Mouse (Mus musculus) layer of hippocampus, adult 18-20 months (tissue): ENCODE data around the gene Krtap5-1. TPM values are rescaled to one million over a fixed set of nuclear protein-coding genes. Genes with fewer than 3 reads are reported as not detected.
A peak's percentile ranks its signal among the peaks of the same experiment; 100 is the strongest.
"Not testable (repeated sequence)": the region's sequence is repeated elsewhere in the genome, so short reads cannot be mapped to it uniquely, and the experiment has no call there.

Experiments used
- DNase-seq, 2 experiments: peaks; one replicate each; pipeline ENCODE4 v3.0.0; 2022; ENCODE audit warnings: low spot score in 2 of 2
- total RNA-seq, 2 experiments: library from RNA; stranded (reverse); gene quantifications; 2 replicates each; pipeline ENCODE4 v1.2.3; 2021

Gene Krtap5-1
- total RNA-seq, 2 experiments from 2014 or later = not detected

DNA sequence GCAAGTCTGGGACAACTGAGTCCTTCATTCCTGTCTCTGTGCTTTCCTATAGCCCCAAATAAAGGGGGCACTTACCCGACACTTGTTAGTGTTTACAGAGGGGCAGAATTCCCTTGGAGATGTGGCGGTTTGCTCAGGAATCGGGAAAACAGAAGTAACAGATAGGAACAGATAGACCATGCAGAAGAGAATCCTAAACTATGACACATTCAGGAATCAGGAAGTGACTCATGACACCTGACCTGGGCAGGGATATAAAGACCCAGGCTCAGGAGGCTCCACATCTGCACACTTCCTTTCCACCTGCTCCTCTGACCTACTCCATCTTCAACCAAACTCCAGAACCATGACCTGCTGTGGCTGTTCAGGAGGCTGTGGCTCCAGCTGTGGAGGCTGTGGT is 6.3 kb upstream of the Krtap5-1 start, which contains the start of gene Krtap5-4:
Gene Krtap5-4, plus strand, starts transcription at position 301 of the 400 bp plus-strand sequence.
- DNase-seq = no peak

DNA sequence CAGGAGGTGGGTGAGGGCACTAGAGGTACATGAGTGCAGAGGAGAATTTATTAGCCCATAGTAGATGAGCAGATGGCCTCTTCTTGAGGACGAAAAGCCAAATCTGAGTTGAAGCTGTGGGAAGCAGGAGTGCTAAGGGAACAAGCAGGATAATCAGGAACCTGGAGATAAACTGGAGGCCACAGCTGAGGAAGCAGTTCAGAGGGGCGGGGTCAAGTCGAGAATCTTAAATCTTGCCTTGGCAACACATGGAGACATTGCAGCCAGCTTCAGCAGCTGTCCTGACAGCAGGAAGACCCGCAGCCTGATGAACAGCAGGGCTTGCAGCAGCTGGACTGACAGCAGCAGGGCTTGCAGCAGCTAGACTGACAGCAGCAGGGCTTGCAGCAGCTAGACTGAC is 810 bp downstream of the Krtap5-1 start:
- DNase-seq = not testable (repeated sequence)

- DNase-seq = no peak
These were observed 1.5 kb downstream of the Krtap5-1 start for GRCm38 (mm10) chr7:142295418-142295817.

DNA sequence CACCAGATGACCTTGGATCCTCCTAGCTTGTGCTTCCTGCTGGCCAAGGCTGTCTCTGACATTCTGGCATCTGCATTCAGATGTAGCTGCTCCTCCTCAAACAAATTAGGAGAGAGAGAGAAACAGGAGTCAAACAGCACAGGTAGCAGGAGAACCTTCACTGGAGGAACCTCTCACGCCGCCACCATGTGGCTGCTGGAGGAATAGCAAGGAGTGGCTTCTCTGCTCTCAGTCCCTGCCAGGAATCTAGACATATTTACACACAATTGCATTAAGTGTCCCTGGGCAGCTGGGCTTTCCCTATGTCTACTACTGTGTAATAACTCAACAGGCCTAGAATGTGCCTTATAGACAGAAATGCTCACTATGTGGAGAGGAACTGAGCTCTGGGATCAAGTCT is 3.1 kb downstream of the Krtap5-1 start:
- DNase-seq = peak in 1 of 2 experiments; percentile 17

- not testable (repeated sequence) for DNase-seq
These were observed 10.9 kb downstream of the Krtap5-1 start for GRCm38 (mm10) chr7:142285910-142286612.

- DNase-seq = peak in 1 of 2 experiments; percentile 27
These were observed 11.6 kb downstream of the Krtap5-1 start for GRCm38 (mm10) chr7:142285130-142285835.

GRCm38 (mm10) chr7:142284615-142285080 is 12.3 kb downstream of the Krtap5-1 start:
- peak; percentile 82 to 95 for DNase-seq

GRCm38 (mm10) chr7:142284023-142284591 is 12.8 kb downstream of the Krtap5-1 start:
- DNase-seq = peak in 1 of 2 experiments; percentile 18

DNA sequence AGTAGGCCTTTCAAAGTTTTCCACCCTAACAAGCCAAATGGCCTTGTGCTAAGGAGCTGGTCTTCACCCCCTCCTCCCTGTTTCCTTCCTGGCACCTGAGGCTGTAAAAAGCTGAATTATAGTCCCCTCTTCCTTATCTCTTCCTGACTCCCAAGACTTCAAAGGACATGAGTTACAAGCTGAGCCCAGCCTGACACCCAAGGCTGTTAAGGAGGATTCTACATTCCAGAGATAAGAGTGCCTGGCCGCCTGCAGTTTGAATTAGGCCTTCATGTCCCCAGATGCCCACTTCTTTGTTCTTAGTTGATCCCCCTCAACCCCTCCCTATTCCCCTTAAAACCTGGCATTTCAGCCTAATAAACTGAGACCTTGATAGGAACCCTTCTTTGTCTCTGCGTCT is 14.1 kb downstream of the Krtap5-1 start:
- not testable (repeated sequence) for DNase-seq

- DNase-seq = not testable (repeated sequence)
These were observed 17.6 kb downstream of the Krtap5-1 start for GRCm38 (mm10) chr7:142279291-142279690.

GRCm38 (mm10) chr7:142278183-142278582 is 18.7 kb downstream of the Krtap5-1 start:
- peak; percentile 49 to 72 for DNase-seq

GRCm38 (mm10) chr7:142274263-142274662 is 22.7 kb downstream of the Krtap5-1 start, which contains the start of gene Gm4559:
Gene Gm4559, minus strand, starts transcription at chr7:142274363.
- DNase-seq = not testable (repeated sequence)

- not testable (repeated sequence) for DNase-seq
These were observed 38.7 kb downstream of the Krtap5-1 start, which contains the start of gene Gm2431 for GRCm38 (mm10) chr7:142258254-142258653. Gene Gm2431, minus strand, starts transcription at chr7:142258354.

GRCm38 (mm10) chr7:142255517-142255916 is 41.4 kb downstream of the Krtap5-1 start:
- peak in 1 of 2 experiments; percentile 55 for DNase-seq

DNA sequence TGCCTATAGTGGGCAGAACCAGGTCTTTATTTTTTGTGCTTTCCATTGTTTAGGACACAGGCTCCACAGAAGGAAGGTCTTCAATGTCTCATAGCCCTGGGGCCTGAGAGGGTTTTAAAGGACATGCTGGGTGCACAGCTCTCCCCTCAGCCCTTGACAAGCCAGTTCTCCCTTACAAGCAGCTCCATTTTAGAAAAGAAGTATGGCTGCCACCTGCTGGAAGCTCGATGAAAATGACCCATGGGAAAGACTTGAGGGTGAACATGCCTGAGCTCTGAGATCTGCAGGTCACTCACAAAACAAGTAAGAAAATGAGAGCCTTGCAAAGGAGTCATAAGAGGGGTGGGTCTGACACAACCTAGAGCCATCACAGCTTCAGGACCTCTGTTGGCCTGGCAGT is 47.1 kb downstream of the Krtap5-1 start:
- peak; percentile 7 to 32 for DNase-seq

Other genes starting within 250 kb of the Krtap5-1 start
- gene Mob2, start 236.1 kb downstream of the Krtap5-1 start, total RNA-seq = 10 to 100 TPM; 29.0 to 32.0 TPM
- gene Dusp8, start 201.3 kb downstream of the Krtap5-1 start, total RNA-seq = 100 to 1,000 TPM; 130 to 133 TPM
- not detected for gene Gm45618, start 176.4 kb downstream of the Krtap5-1 start, total RNA-seq
- not detected for gene Gm39115, start 161.1 kb downstream of the Krtap5-1 start, total RNA-seq
- not detected for gene Gm45337, start 152.5 kb downstream of the Krtap5-1 start, total RNA-seq
- not detected for gene Gm29735, start 140.0 kb downstream of the Krtap5-1 start, total RNA-seq
- gene Gm4553, start 131.4 kb downstream of the Krtap5-1 start, total RNA-seq = not detected
- not detected for gene Krtap5-2, start 121.1 kb downstream of the Krtap5-1 start, total RNA-seq
- not detected for gene Gm10153, start 106.7 kb downstream of the Krtap5-1 start, total RNA-seq
- gene Krtap5-3, start 95.8 kb downstream of the Krtap5-1 start, total RNA-seq = not detected
- gene Gm7579, start 85.3 kb downstream of the Krtap5-1 start, total RNA-seq = not detected
- gene Krtap5-5, start 67.1 kb downstream of the Krtap5-1 start, total RNA-seq = not detected
- not detected for gene Gm40460, start 56.0 kb downstream of the Krtap5-1 start, total RNA-seq
- gene Gm2431, start 38.8 kb downstream of the Krtap5-1 start, total RNA-seq = not detected
- gene Gm4559, start 22.8 kb downstream of the Krtap5-1 start, total RNA-seq = not detected
- not detected for gene Krtap5-4, start 6.4 kb upstream of the Krtap5-1 start, total RNA-seq
- gene Ifitm10, start 76.6 kb upstream of the Krtap5-1 start, total RNA-seq = 10 to 100 TPM; 36.8 to 37.1 TPM
- gene Gm49369, start 85.5 kb upstream of the Krtap5-1 start, total RNA-seq = 1 to 10 TPM in 1 of 2 experiments, under 1 TPM in 1; 0.94 to 6.7 TPM
- gene Ctsd, start 90.9 kb upstream of the Krtap5-1 start, total RNA-seq = 100 to 1,000 TPM; 303 to 349 TPM
- not detected for gene Syt8, start 137.7 kb upstream of the Krtap5-1 start, total RNA-seq
- 1 to 10 TPM in 1 of 2 experiments, not detected in 1; 1.2 TPM for gene Tnni2, start 144.7 kb upstream of the Krtap5-1 start, total RNA-seq
- 1 to 10 TPM; 2.6 to 3.1 TPM for gene Lsp1, start 163.7 kb upstream of the Krtap5-1 start, total RNA-seq
- not detected for gene Tnnt3, start 201.7 kb upstream of the Krtap5-1 start, total RNA-seq
- gene Mrpl23, start 235.6 kb upstream of the Krtap5-1 start, total RNA-seq = 1 to 10 TPM; 6.8 to 8.4 TPM